Mouse (Mus musculus) midbrain, embryonic 10.5 days (tissue): ENCODE measurements around the gene Inpp5a. TPM values are rescaled to one million over a fixed set of nuclear protein-coding genes. Genes with fewer than 3 reads are reported as not detected.
A peak's percentile ranks its signal among the peaks of the same experiment; 100 is the strongest.

Source experiments
- DNase-seq: peaks from one replicate; pipeline ENCODE4 v3.0.0-alpha.2; 2017; ENCODE audit warnings: low spot score
- H3K27ac ChIP-seq: fragments of 300-500 bp; sonication (generic); replicated peaks from 2 replicates; pipeline ENCODE4 v1.5.1; 2016; ENCODE audit warnings: mild to moderate bottlenecking
- H3K27me3 ChIP-seq: fragments of 300-500 bp; sonication (generic); 2 replicates; pipeline ENCODE4 v1.6.1; 2016; ENCODE audit warnings: low read depth, mild to moderate bottlenecking; ENCODE audit not compliant: poor library complexity, severe bottlenecking
- H3K36me3 ChIP-seq: fragments of 300-500 bp; sonication (generic); 2 replicates; pipeline ENCODE4 v1.6.1; 2016; ENCODE audit warnings: mild to moderate bottlenecking, moderate library complexity
- H3K4me1 ChIP-seq: fragments of 300-500 bp; sonication (generic); 2 replicates; pipeline ENCODE4 v1.6.1; 2016
- H3K4me3 ChIP-seq: fragments of 300-500 bp; sonication (generic); 2 replicates; pipeline ENCODE4 v1.5.1; 2016; ENCODE audit warnings: mild to moderate bottlenecking, moderate library complexity
- H3K9me3 ChIP-seq: fragments of 300-500 bp; sonication (generic); replicated peaks from 2 replicates; pipeline ENCODE4 v1.6.1; 2016; ENCODE audit warnings: mild to moderate bottlenecking
- WGBS: fragments of 180-500 bp; shearing (Covaris S2); methylation state at CpG from one replicate; pipeline ENCODE4 v1.1.7; 2016; 5-methylcytosine and 5-hydroxymethylcytosine counted together
- polyA plus RNA-seq: library from polyadenylated mRNA; unstranded; fragments of >200 nt; fragmentation: Nextera tagmentation; extraction: Ambion mirVana; gene quantifications from 2 replicates; pipeline ENCODE4 v1.2.1, GENCODE M21; 2016

Inpp5a gene
- polyA plus RNA-seq, 1 experiment from 2014 or later, result 17.3 TPM

DNA sequence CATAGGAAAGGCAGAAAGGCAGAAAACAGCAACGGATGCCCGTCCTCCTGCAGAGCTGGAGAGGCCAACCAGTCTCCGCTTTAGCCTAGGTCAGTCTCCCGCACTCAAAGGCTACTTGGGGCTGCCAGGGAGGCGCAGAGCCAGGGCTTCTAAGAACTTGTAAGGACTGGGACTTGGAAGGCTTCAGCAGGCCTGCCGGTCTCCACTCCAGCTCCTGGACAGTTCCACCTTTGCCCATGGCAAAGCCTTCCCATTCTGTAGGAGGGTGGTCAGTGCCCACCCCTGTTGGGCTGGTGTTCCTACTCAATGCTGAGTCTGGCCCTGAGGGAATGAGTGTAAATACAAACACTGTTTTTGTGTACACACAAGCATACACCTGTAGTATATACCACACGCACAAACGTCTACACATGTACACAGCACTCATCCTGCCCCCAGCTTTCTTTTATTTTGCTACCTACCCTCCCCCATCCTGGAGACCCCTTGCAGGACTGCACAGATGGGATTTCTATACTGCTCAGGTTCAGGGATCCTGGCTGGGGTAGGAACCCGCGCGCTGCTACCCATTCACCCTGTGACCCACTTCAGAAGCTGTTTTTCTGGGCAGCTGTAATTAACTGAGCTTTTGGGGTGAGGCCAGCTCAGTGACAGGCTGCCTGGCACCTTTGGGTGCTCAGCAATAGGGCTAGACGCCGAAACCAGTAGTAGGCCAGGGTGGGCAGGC, 25.5 kb upstream of the Inpp5a start:
- Histone ChIP-seq H3K4me3 (peak overlapping the region; percentile 16), H3K27me3 (no peaks in the 10 kb centered on the region), H3K9me3 (no peaks in the 10 kb centered on the region), H3K27ac (peak overlapping the region; percentile 85), H3K36me3 (no peaks in the 10 kb centered on the region), H3K4me1 (peaks cover 32% of the 10 kb centered on the region)
- 54% methylated on average over 13 of the region's 13 CpGs for WGBS
- peak; percentile 28 for DNase-seq

GRCm38 (mm10) chr7:139364005-139364557, 24.8 kb upstream of the Inpp5a start:
- Histone ChIP-seq H3K4me3 (peak overlapping the region; percentile 16), H3K36me3 (no peaks in the 10 kb centered on the region), H3K4me1 (peaks cover 32% of the 10 kb centered on the region), H3K27me3 (no peaks in the 10 kb centered on the region), H3K27ac (peak overlapping the region; percentile 85), H3K9me3 (no peaks in the 10 kb centered on the region)
- 12% methylated on average over 9 of the region's 9 CpGs for WGBS
- DNase-seq, result peak; percentile 85

DNA sequence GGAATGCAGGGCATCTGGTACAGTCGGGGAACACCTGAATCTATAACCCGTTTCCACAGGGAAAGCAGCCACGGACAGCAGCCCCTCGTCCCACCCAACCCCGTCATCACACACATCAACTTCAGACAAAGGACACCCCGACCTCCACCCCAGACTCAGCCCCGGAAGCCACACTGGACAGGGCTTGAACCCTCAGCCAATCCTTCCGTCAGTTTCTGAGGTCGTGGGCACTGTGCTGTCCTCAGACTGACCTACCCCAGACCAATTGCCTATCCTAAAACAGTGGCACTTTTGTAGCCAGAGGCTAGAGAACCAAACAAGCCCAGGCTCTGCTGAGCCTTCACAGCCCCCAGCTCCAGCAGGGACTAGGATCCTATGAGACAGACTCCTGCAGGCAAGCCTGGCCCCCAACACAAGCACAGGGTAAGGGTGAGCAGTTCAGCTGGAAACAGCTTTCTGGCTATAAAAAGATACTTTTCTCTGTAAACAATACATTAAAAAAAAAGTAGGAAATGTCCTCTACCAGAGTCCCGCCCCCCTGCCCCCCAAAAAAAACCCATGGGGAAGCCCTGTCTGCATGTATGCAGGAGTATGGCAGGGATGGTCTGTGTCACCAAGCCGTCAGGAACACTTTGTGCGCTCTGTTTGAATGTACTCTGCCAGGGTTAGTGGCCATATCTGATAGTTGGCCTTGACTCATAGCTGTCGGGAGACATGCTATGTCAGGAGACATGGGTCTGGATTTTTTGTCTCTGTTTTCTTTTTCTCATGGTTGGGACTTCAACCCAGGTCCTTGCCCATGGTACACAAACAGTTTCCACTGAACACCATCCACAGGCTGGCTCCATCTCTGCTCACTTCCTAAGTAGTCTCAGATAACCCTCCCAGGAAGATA, 23.7 kb upstream of the Inpp5a start:
- Histone ChIP-seq H3K36me3 (no peaks in the 10 kb centered on the region), H3K9me3 (no peaks in the 10 kb centered on the region), H3K27me3 (no peaks in the 10 kb centered on the region), H3K4me3 (no peak overlapping the region), H3K4me1 (peaks cover 32% of the 10 kb centered on the region), H3K27ac (peak overlapping the region; percentile 85)
- WGBS, result 89% methylated on average over 13 of the region's 13 CpGs
- DNase-seq, result no peak

- WGBS, result 87% methylated on average over 3 of the region's 3 CpGs
- Histone ChIP-seq H3K9me3 (no peaks in the 10 kb centered on the region), H3K4me3 (no peak overlapping the region), H3K27me3 (no peaks in the 10 kb centered on the region; the same call in 1 of the 2 replicates), H3K4me1 (peaks cover 32% of the 10 kb centered on the region), H3K27ac (no peak overlapping the region), H3K36me3 (no peaks in the 10 kb centered on the region)
- no peak for DNase-seq
Measured at GRCm38 (mm10) chr7:139366131-139366530, 22.8 kb upstream of the Inpp5a start.

DNA sequence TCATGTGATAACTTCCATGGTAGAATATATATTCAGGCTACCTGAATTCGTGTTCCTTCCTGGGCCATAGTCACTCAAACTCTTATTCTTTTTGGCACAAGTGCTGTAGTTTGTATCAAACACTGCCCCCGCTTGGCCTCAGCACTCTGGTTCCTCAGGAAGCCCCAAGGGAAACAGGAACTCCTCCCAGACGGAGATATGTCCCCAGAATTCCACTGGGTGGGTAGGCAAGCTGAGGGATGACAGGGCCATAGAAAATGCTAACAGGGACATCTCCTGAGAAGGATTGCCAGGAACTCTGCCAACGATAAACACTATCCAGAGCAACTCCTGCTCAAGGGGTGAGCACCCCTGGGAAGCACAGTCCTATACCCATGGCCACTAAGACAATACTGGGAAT, 22.4 kb upstream of the Inpp5a start:
- 75% methylated on average over 4 of the region's 4 CpGs for WGBS
- peaks cover 32% of the 10 kb centered on the region for H3K4me1 ChIP-seq
- H3K27me3 ChIP-seq, result no peaks in the 10 kb centered on the region; the same call in 1 of the 2 replicates
- no peak for DNase-seq
- no peak overlapping the region for H3K4me3 ChIP-seq
- H3K36me3 ChIP-seq, result no peaks in the 10 kb centered on the region
- H3K9me3 ChIP-seq, result no peaks in the 10 kb centered on the region
- no peak overlapping the region for H3K27ac ChIP-seq

DNA sequence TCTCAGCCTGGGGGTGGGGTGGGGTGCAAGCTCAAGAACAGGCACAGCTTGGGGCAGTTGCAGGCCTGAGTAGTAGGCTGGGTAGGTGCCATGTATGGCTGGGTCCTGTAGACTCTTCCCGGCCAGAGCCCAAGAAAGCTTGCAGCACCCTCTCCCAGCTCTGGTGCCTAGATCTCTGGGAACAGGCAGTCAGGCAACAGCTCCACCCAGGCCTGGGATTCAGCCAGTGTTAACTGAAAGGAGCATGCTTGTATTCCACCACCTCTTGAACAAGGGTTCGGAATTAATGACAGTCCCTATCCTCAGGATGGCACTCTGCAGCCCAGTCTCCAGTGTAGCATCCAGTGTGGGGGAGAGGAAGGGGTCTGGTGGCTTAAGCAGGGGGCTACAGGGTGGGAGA, 20.7 kb upstream of the Inpp5a start:
- Histone ChIP-seq H3K4me3 (no peak overlapping the region), H3K9me3 (no peaks in the 10 kb centered on the region), H3K27ac (0 out of 2 replicates have a peak overlapping the region, but pooled peaks have one; percentile 39), H3K27me3 (no peaks in the 10 kb centered on the region; the same call in 1 of the 2 replicates), H3K4me1 (peaks cover 22% of the 10 kb centered on the region), H3K36me3 (no peaks in the 10 kb centered on the region)
- no peak for DNase-seq
- WGBS, result 82% methylated on average over 2 of the region's 2 CpGs

GRCm38 (mm10) chr7:139368722-139369380, 20.1 kb upstream of the Inpp5a start:
- no peaks in the 10 kb centered on the region; the same call in 1 of the 2 replicates for H3K27me3 ChIP-seq
- WGBS, result 76% methylated on average over 14 of the region's 14 CpGs
- H3K27ac ChIP-seq, result 0 out of 2 replicates have a peak overlapping the region, but pooled peaks have one; percentile 39
- peaks cover 16% of the 10 kb centered on the region for H3K4me1 ChIP-seq
- no peaks in the 10 kb centered on the region for H3K36me3 ChIP-seq
- H3K4me3 ChIP-seq, result no peak overlapping the region
- no peaks in the 10 kb centered on the region for H3K9me3 ChIP-seq
- no peak for DNase-seq

DNA sequence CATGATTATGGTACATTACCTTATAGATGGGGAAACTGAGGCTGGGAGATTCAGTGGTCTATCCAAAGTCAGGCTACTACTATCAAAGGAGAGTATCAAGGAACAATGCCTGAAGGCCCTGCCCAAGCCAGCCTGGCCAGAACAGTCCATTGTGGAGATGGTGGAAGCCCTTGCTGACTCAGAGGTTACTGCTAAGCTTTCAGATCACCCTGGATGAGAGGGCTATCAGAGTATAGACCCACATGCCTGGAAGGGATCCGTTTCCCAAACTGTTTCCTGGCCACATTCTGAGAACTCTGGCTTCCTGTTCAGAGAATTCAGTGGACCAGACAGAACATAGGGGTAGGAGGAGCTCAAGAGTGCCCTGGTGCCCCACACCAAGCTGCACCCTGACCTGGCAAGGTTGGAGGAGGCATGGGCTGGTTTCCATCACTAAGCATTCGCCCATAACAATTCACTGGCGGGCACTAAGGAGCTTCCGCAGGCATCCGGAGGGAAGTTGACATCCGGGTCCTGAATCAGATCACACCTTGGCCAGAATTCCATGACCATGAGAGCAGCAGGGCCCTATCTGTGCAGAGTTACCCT, 19.3 kb upstream of the Inpp5a start:
- no peaks in the 10 kb centered on the region for H3K9me3 ChIP-seq
- H3K4me1 ChIP-seq, result peaks cover 8% of the 10 kb centered on the region
- no peaks in the 10 kb centered on the region for H3K36me3 ChIP-seq
- no peak for DNase-seq
- H3K27ac ChIP-seq, result no peak overlapping the region
- WGBS, result 91% methylated on average over 6 of the region's 6 CpGs
- H3K4me3 ChIP-seq, result no peak overlapping the region
- no peaks in the 10 kb centered on the region; the same call in 1 of the 2 replicates for H3K27me3 ChIP-seq

DNA sequence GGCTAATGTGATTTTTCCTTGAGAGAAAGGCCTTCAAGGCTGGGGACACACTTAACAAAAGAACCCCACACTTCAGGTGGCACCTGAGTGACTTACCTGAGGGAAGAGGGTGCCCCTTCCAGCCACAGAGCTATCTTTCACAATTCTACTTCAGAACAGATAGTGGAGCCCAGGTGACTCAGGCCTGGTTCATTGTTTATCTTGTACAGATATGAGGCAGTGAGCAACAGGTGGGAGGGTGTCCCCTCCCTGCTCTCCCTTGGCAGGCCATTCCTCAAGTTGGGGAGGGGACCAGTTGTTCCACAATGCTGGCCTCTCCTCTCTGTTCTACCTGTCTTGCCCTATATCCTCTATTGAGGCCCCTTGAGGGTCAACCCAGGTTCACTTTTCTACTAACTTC, 17.5 kb upstream of the Inpp5a start:
- H3K4me3 ChIP-seq, result no peak overlapping the region
- H3K27me3 ChIP-seq, result no peaks in the 10 kb centered on the region; the same call in 1 of the 2 replicates
- H3K4me1 ChIP-seq, result no peaks in the 10 kb centered on the region; the same call in 1 of the 2 replicates
- no peaks in the 10 kb centered on the region for H3K9me3 ChIP-seq
- DNase-seq, result no peak
- no peaks in the 10 kb centered on the region for H3K36me3 ChIP-seq
- H3K27ac ChIP-seq, result no peak overlapping the region

DNA sequence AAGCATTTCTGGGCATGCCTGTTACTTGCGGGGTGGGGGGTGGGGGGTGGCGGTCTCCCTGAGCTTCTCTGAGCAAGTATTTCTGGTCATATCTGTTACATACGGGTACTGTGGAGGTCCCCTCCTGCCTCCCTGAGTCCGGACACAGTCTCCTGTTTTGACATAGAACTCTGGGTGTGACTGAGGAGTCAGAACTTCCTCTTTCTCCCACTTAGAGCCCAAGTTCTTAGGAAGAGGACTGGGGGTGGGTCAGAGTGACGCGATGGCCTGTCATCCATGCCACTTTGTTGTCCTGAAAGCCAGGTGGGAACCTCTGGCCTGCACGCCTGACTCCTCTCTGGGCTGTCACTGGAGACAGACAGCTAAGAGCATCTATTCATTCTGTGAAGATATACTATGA, 11.5 kb upstream of the Inpp5a start:
- Histone ChIP-seq H3K4me1 (no peaks in the 10 kb centered on the region), H3K27me3 (no peaks in the 10 kb centered on the region), H3K9me3 (no peaks in the 10 kb centered on the region), H3K27ac (no peak overlapping the region), H3K4me3 (no peak overlapping the region), H3K36me3 (no peaks in the 10 kb centered on the region)
- WGBS, result 84% methylated on average over 7 of the region's 7 CpGs
- no peak for DNase-seq

GRCm38 (mm10) chr7:139378355-139378754, 10.6 kb upstream of the Inpp5a start:
- Histone ChIP-seq H3K27ac (no peak overlapping the region), H3K4me3 (no peak overlapping the region), H3K4me1 (no peaks in the 10 kb centered on the region), H3K9me3 (no peaks in the 10 kb centered on the region), H3K27me3 (no peaks in the 10 kb centered on the region), H3K36me3 (no peaks in the 10 kb centered on the region)
- no peak for DNase-seq
- WGBS, result 91% methylated on average over 3 of the region's 3 CpGs

- H3K36me3 ChIP-seq, result no peaks in the 10 kb centered on the region
- no peaks in the 10 kb centered on the region for H3K4me1 ChIP-seq
- H3K27me3 ChIP-seq, result no peaks in the 10 kb centered on the region
- DNase-seq, result no peak
- H3K4me3 ChIP-seq, result no peak overlapping the region
- no peak overlapping the region for H3K27ac ChIP-seq
- no peaks in the 10 kb centered on the region for H3K9me3 ChIP-seq
- 78% methylated on average over 2 of the region's 2 CpGs for WGBS
Measured at GRCm38 (mm10) chr7:139379745-139380144, 9.2 kb upstream of the Inpp5a start.
